Mouse (Mus musculus) olfactory bulb, adult 2 months (tissue): ENCODE data around the gene Ttc28. TPM values are rescaled to one million over a fixed set of nuclear protein-coding genes. Genes with fewer than 3 reads are reported as not detected.
"Not testable (repeated sequence)": the region's sequence is repeated elsewhere in the genome, so short reads cannot be mapped to it uniquely, and the experiment has no call there.

Source experiments
- H3K27ac ChIP-seq: fragments of 200-500 bp; 2 replicates; pipeline ENCODE4 v1.5.1; 2012; ENCODE audit warnings: low read depth, low read length; ENCODE audit not compliant: insufficient read depth
- H3K4me1 ChIP-seq: fragments of 200-500 bp; 2 replicates; pipeline ENCODE4 v1.6.1; 2012; ENCODE audit warnings: low read length; ENCODE audit not compliant: control insufficient read depth, insufficient read depth
- H3K4me3 ChIP-seq: fragments of 200-500 bp; 2 replicates; pipeline ENCODE4 v1.5.1; 2012; ENCODE audit warnings: mild to moderate bottlenecking, low read depth, low read length, moderate library complexity; ENCODE audit not compliant: insufficient read depth
- CTCF ChIP-seq: fragments of 200-500 bp; IDR thresholded peaks from 2 replicates; pipeline ENCODE4 v1.5.1; 2012; ENCODE audit warnings: low read depth, mild to moderate bottlenecking, low read length, moderate library complexity; ENCODE audit not compliant: insufficient read depth
- POLR2A ChIP-seq: fragments of 200-500 bp; IDR thresholded peaks from 2 replicates; pipeline ENCODE4 v1.6.1; 2012; ENCODE audit warnings: mild to moderate bottlenecking, low read depth, low read length, moderate library complexity; ENCODE audit not compliant: insufficient read depth
- WGBS: fragments of 180-500 bp; shearing (Covaris S2); methylation state at CpG from one replicate; pipeline ENCODE4 v1.1.7; 2018; 5-methylcytosine and 5-hydroxymethylcytosine counted together
- polyA plus RNA-seq: library from polyadenylated mRNA; stranded (reverse); fragments of >200 nt; gene quantifications from 2 replicates; pipeline ENCODE4 v1.2.4, GENCODE M21; 2012; ENCODE audit warnings: low replicate concordance; ENCODE audit not compliant: missing spikeins, insufficient read depth, insufficient read length

The Ttc28 gene
- polyA plus RNA-seq, 1 experiment, result not detected

GRCm38 (mm10) chr5:111239223-111239622 lies 359.6 kb downstream of the Ttc28 start:
- Histone ChIP-seq H3K4me3 (no peak overlapping the region), H3K4me1 (peaks cover 31% of the 10 kb centered on the region), H3K27ac (no peak overlapping the region)
- TF ChIP-seq POLR2A (no peak), CTCF (no peak)
- 58% methylated on average over 7 of the region's 7 CpGs for WGBS

- 50% methylated on average over 14 of the region's 14 CpGs for WGBS
- Histone ChIP-seq H3K27ac (no peak overlapping the region), H3K4me1 (peaks cover 19% of the 10 kb centered on the region), H3K4me3 (no peak overlapping the region)
- TF ChIP-seq CTCF (no peak), POLR2A (no peak)
Observed at GRCm38 (mm10) chr5:111243447-111244040, 363.9 kb downstream of the Ttc28 start.

- no peak overlapping the region for H3K4me3 ChIP-seq
- WGBS, result 72% methylated on average over 9 of the region's 9 CpGs
- H3K4me1 ChIP-seq, result peaks cover 19% of the 10 kb centered on the region
- no peak overlapping the region for H3K27ac ChIP-seq
- no peak for TF ChIP-seq POLR2A
- TF ChIP-seq CTCF, result no peak
Observed at GRCm38 (mm10) chr5:111244061-111244460, 364.5 kb downstream of the Ttc28 start.

- H3K27ac ChIP-seq, result no peak overlapping the region
- H3K4me3 ChIP-seq, result no peak overlapping the region
- WGBS, result 72% methylated on average over 10 of the region's 10 CpGs
- H3K4me1 ChIP-seq, result peaks cover 18% of the 10 kb centered on the region
- no peak for TF ChIP-seq CTCF
- no peak for TF ChIP-seq POLR2A
Observed at GRCm38 (mm10) chr5:111247571-111248265, 368.1 kb downstream of the Ttc28 start.

- 94% methylated on average over 3 of the region's 3 CpGs for WGBS
- no peak overlapping the region for H3K4me3 ChIP-seq
- H3K4me1 ChIP-seq, result peaks cover 32% of the 10 kb centered on the region
- no peak overlapping the region for H3K27ac ChIP-seq
- TF ChIP-seq CTCF, result no peak
- no peak for TF ChIP-seq POLR2A
Observed at GRCm38 (mm10) chr5:111252147-111252546, 372.5 kb downstream of the Ttc28 start.

GRCm38 (mm10) chr5:111254362-111254761 lies 374.8 kb downstream of the Ttc28 start:
- Histone ChIP-seq H3K4me1 (peaks cover 23% of the 10 kb centered on the region), H3K27ac (no peak overlapping the region), H3K4me3 (no peak overlapping the region)
- TF ChIP-seq CTCF, result no peak
- no peak for TF ChIP-seq POLR2A
- 53% methylated on average over 9 of the region's 9 CpGs for WGBS

GRCm38 (mm10) chr5:111254781-111255180 lies 375.2 kb downstream of the Ttc28 start:
- H3K27ac ChIP-seq, result no peak overlapping the region

GRCm38 (mm10) chr5:111256181-111256580 lies 376.6 kb downstream of the Ttc28 start:
- TF ChIP-seq CTCF, result no peak
- TF ChIP-seq POLR2A, result no peak
- H3K27ac ChIP-seq, result no peak overlapping the region
- 48% methylated on average over 7 of the region's 7 CpGs for whole genome bisulfite sequencing

More at GRCm38 (mm10) chr5:111254781-111255180, 375.2 kb downstream of the Ttc28 start:
- TF ChIP-seq POLR2A (no peak), CTCF (0 out of 2 replicates have a peak, but pooled peaks have one; percentile 6)
- no peak overlapping the region for H3K4me3 ChIP-seq
- WGBS, result 50% methylated on average over 11 of the region's 11 CpGs
- H3K4me1 ChIP-seq, result peaks cover 23% of the 10 kb centered on the region

GRCm38 (mm10) chr5:111257127-111257526 lies 377.5 kb downstream of the Ttc28 start:
- no peak overlapping the region for H3K27ac ChIP-seq
- 2% methylated on average over 2 of the region's 2 CpGs for WGBS
- no peak for TF ChIP-seq POLR2A
- peak; percentile 58 for TF ChIP-seq CTCF
- H3K4me1 ChIP-seq, result peaks cover 33% of the 10 kb centered on the region
- no peak overlapping the region for H3K4me3 ChIP-seq

More at GRCm38 (mm10) chr5:111256181-111256580, 376.6 kb downstream of the Ttc28 start:
- H3K4me3 ChIP-seq, result no peak overlapping the region
- H3K4me1 ChIP-seq, result peaks cover 26% of the 10 kb centered on the region

GRCm38 (mm10) chr5:111261162-111261561 lies 381.6 kb downstream of the Ttc28 start:
- WGBS, result 95% methylated on average over 1 of the region's 1 CpGs
- H3K4me1 ChIP-seq, result peaks cover 36% of the 10 kb centered on the region
- H3K27ac ChIP-seq, H3K4me3 ChIP-seq: not testable (repeated sequence)
